Mouse (Mus musculus) heart, adult 2 months (tissue): ENCODE results near the gene Gm49673.
"Not testable (repeated sequence)": the region's sequence is repeated elsewhere in the genome, so short reads cannot be mapped to it uniquely, and the experiment has no call there.

Source experiments
- CTCF ChIP-seq: fragments of 200-600 bp; IDR thresholded peaks from 2 replicates; pipeline ENCODE4 v1.8.1; 2022; ENCODE audit warnings: antibody characterized with exemption, mild to moderate bottlenecking, moderate library complexity
- EP300 ChIP-seq: fragments of 200-500 bp; IDR thresholded peaks from 2 replicates; pipeline ENCODE4 v1.6.1; 2011; ENCODE audit warnings: low read depth, low read length, control low read depth; ENCODE audit not compliant: insufficient read depth
- POLR2A ChIP-seq: fragments of 200-500 bp; IDR thresholded peaks from 2 replicates; pipeline ENCODE4 v1.6.1; 2011; ENCODE audit warnings: mild to moderate bottlenecking, low read depth, low read length, control low read depth; ENCODE audit not compliant: insufficient read depth

DNA sequence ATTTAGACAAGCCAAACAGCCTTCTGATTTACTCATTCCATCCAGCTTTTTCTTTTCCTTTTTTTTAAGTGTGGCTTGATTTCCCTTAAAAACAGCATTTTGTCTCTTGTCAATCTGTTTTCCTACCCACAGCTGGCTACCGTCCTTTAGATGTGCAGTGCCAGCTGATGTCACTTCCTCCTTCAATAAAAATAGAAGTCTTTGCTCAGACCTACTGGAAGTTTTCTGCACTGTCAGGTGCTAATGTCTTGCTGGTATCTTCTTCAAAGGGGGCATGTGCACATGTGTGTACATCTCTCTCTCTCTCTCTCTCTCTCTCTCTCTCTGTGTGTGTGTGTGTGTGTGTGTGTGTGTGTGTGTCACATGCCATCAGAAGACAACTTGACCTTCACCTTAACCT is 35.4 kb downstream of the Gm49673 start:
- not testable (repeated sequence) for TF ChIP-seq POLR2A, CTCF, EP300
